Mouse (Mus musculus) forebrain, embryonic 11.5 days (tissue): ENCODE measurements around the gene Atp1a4. TPM values are rescaled to one million over a fixed set of nuclear protein-coding genes. Genes with fewer than 3 reads are reported as not detected.
A peak's percentile ranks its signal among the peaks of the same experiment; 100 is the strongest.
"Not testable (repeated sequence)": the region's sequence is repeated elsewhere in the genome, so short reads cannot be mapped to it uniquely, and the experiment has no call there.

ENCODE experiments used
- ATAC-seq: fragments of 200-750 bp; cut with Nextera tagmentation; replicated peaks from 2 replicates; pipeline ENCODE4 v1.8.0; 2017; ENCODE audit warnings: moderate TSS enrichment; ENCODE audit not compliant: low FRiP score
- DNase-seq: peaks from one replicate; pipeline ENCODE4 v3.0.0-alpha.2; 2017; ENCODE audit warnings: low spot score
- H3K27ac ChIP-seq: fragments of 300-500 bp; sonication (generic); 2 replicates; pipeline ENCODE4 v1.5.1; 2014; ENCODE audit warnings: low read depth, low read length
- H3K27me3 ChIP-seq: fragments of 300-500 bp; sonication (generic); 2 replicates; pipeline ENCODE4 v1.6.1; 2014; ENCODE audit warnings: mild to moderate bottlenecking, low read length, mixed read lengths; ENCODE audit not compliant: control insufficient read depth, insufficient read depth
- H3K36me3 ChIP-seq: fragments of 300-500 bp; sonication (generic); 2 replicates; pipeline ENCODE4 v1.6.1; 2014; ENCODE audit warnings: mild to moderate bottlenecking, low read length, moderate library complexity, mixed read lengths; ENCODE audit not compliant: control insufficient read depth, insufficient read depth
- H3K4me1 ChIP-seq: fragments of 300-500 bp; sonication (generic); replicated peaks from 2 replicates; pipeline ENCODE4 v1.6.1; 2014; ENCODE audit warnings: low read length, mixed read lengths; ENCODE audit not compliant: control insufficient read depth, insufficient read depth
- H3K4me2 ChIP-seq: fragments of 300-500 bp; sonication (generic); 2 replicates; pipeline ENCODE4 v1.6.1; 2014; ENCODE audit warnings: low read depth, mild to moderate bottlenecking, low read length, moderate library complexity, mixed read lengths; ENCODE audit not compliant: severe bottlenecking
- H3K4me3 ChIP-seq: fragments of 300-500 bp; sonication (generic); 2 replicates; pipeline ENCODE4 v1.5.1; 2014; ENCODE audit warnings: low read depth, low read length
- H3K9ac ChIP-seq: fragments of 300-500 bp; sonication (generic); 2 replicates; pipeline ENCODE4 v1.6.1; 2014; ENCODE audit warnings: low read length
- H3K9me3 ChIP-seq: fragments of 300-500 bp; sonication (generic); 2 replicates; pipeline ENCODE4 v1.6.1; 2016; ENCODE audit warnings: low read length, mixed read lengths; ENCODE audit not compliant: control insufficient read depth
- WGBS: fragments of 180-500 bp; shearing (Covaris S2); extraction: QIAGEN DNeasy Blood & Tissue Kit; methylation state at CpG from one replicate; pipeline ENCODE4 v1.1.7; 2014; 5-methylcytosine and 5-hydroxymethylcytosine counted together
- polyA plus RNA-seq: library from polyadenylated mRNA; unstranded; fragments of >200 nt; fragmentation: Nextera tagmentation; extraction: Ambion mirVana; gene quantifications from 2 replicates; pipeline ENCODE4 v1.2.1, GENCODE M21; 2014

The Atp1a4 gene
- polyA plus RNA-seq, 1 experiment from 2014 or later: not detected

GRCm38 (mm10) chr1:172244645-172245044 is 13.6 kb downstream of the Atp1a4 start:
- 44% methylated on average over 23 of the region's 23 CpGs for whole genome bisulfite sequencing
- 0 out of 2 replicates have a peak overlapping the region, but pooled peaks have one; percentile 2 for H3K4me2 ChIP-seq
- H3K36me3 ChIP-seq, H3K27me3 ChIP-seq, DNase-seq, H3K9ac ChIP-seq, H3K27ac ChIP-seq, H3K4me3 ChIP-seq, H3K9me3 ChIP-seq, ATAC-seq: not testable (repeated sequence)
- peaks cover 10% of the 10 kb centered on the region for H3K4me1 ChIP-seq

GRCm38 (mm10) chr1:172243547-172244205 is 14.5 kb downstream of the Atp1a4 start:
- no peak overlapping the region for H3K4me3 ChIP-seq
- H3K4me1 ChIP-seq: peaks cover 10% of the 10 kb centered on the region
- peak; percentile 57 for DNase-seq

GRCm38 (mm10) chr1:172242401-172242800 is 15.8 kb downstream of the Atp1a4 start:
- H3K27ac ChIP-seq: peak overlapping the region; percentile 55
- H3K4me2 ChIP-seq: no peak overlapping the region
- no peaks in the 10 kb centered on the region for H3K27me3 ChIP-seq
- DNase-seq (no peak), ATAC-seq (peak; percentile 88)
- no peak overlapping the region for H3K9ac ChIP-seq
- H3K4me1 ChIP-seq: peaks cover 10% of the 10 kb centered on the region
- no peaks in the 10 kb centered on the region for H3K9me3 ChIP-seq
- no peaks in the 10 kb centered on the region for H3K36me3 ChIP-seq
- H3K4me3 ChIP-seq: no peak overlapping the region
- 29% methylated on average over 2 of the region's 2 CpGs for WGBS

More at GRCm38 (mm10) chr1:172243547-172244205, 14.5 kb downstream of the Atp1a4 start:
- H3K27me3 ChIP-seq: no peaks in the 10 kb centered on the region
- ATAC-seq: no peak
- no peak overlapping the region for H3K4me2 ChIP-seq
- no peaks in the 10 kb centered on the region for H3K36me3 ChIP-seq
- H3K9ac ChIP-seq: no peak overlapping the region
- H3K27ac ChIP-seq: no peak overlapping the region
- 30% methylated on average over 16 of the region's 16 CpGs for WGBS
- H3K9me3 ChIP-seq: no peaks in the 10 kb centered on the region

GRCm38 (mm10) chr1:172240945-172241708 is 17.1 kb downstream of the Atp1a4 start:
- Histone ChIP-seq H3K4me3 (no peak overlapping the region), H3K27ac (peak overlapping the region; percentile 14; the same call in 1 of the 2 replicates), H3K4me1 (peaks cover 10% of the 10 kb centered on the region), H3K9ac (no peak overlapping the region), H3K36me3 (no peaks in the 10 kb centered on the region), H3K4me2 (no peak overlapping the region), H3K27me3 (no peaks in the 10 kb centered on the region), H3K9me3 (no peaks in the 10 kb centered on the region)
- WGBS: 31% methylated on average over 6 of the region's 6 CpGs
- ATAC-seq (no peak), DNase-seq (no peak)

DNA sequence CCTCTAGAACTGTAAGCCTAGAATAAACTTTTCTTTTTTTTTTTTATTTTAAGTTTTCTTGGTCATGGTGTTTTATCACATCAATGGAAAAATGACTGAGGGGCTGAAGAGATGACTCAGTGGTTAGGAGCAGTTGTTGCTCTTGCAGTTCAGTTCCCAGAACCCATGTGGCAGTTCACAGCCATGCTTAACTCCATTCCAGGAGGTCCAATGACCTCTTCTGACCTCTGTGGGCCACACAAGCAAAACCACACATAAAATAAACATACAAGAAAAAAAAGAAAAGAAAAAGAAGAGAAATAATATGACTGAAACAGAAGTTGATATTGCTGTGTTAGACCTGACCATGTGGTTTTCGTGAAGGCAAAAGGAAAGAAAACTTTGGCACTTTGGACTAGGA is 29.0 kb downstream of the Atp1a4 start:
- no peaks in the 10 kb centered on the region for H3K36me3 ChIP-seq
- H3K4me1 ChIP-seq: no peaks in the 10 kb centered on the region
- no peaks in the 10 kb centered on the region for H3K27me3 ChIP-seq
- ATAC-seq (no peak), DNase-seq (no peak)
- H3K9ac ChIP-seq: no peak overlapping the region
- no peak overlapping the region for H3K4me2 ChIP-seq
- WGBS: 97% methylated on average over 1 of the region's 1 CpGs
- H3K27ac ChIP-seq: no peak overlapping the region
- H3K9me3 ChIP-seq: no peaks in the 10 kb centered on the region
- H3K4me3 ChIP-seq: no peak overlapping the region

DNA sequence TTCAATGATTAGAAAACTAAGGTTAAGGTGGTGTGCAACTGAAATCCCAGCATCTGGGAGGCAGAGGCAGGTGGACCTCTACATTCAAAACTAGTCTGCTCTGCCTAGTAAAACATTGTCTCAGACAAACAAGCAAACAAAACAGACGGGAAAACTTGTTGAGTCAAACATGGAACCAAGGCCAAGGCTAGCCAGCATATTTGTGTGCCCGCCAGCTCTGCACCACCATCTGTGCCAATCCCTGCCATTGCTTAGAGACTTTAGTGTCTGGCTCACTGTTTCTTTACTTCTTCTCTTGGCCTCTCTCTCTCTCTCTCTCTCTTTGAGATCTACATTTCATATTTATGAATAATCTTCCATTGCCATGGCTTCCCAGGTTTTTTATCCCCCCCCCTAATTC is 30.0 kb downstream of the Atp1a4 start:
- Histone ChIP-seq H3K36me3 (no peaks in the 10 kb centered on the region), H3K4me1 (no peaks in the 10 kb centered on the region), H3K9ac (no peak overlapping the region), H3K27ac (no peak overlapping the region), H3K4me3 (no peak overlapping the region), H3K27me3 (no peaks in the 10 kb centered on the region), H3K4me2 (no peak overlapping the region), H3K9me3 (no peaks in the 10 kb centered on the region)
- DNase-seq (no peak), ATAC-seq (no peak)
- WGBS: 91% methylated on average over 2 of the region's 2 CpGs

DNA sequence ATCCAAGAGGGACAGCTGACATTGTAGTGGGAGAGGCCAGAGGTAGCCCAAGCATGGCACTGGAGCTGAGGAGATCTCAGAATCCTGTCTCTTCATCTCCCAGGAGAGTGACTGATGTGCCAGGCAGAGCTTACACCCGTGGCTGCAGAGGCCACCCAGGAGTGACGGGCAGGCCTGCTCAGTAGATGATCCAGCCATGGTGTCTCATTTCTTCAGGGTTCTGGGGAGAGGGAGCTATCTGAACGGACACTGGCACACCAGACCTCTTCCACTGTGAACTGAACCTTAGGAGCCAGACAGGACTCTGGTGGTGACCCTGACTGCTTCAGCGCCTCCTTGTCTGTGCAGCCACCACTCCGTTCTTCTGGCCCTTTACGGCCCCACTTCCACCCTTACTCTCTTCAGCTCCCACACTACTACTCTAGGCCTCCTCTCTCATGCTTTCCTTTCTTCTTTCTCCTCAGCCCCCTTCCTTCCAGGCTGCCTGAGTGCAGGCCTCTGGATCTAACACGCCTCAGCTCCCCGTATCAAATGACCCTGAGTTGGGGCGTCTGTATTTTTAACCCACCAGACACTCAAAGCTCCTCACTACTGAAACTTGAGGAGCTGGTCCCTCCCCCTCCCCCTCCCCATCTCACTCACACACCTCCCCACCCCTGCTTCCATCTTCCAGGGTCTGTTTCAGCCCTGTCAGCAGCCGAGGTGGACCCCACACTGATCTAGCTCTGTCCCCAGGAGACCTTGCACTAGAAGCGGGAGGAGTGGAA is 36.7 kb downstream of the Atp1a4 start:
- no peak for DNase-seq
- peaks cover 16% of the 10 kb centered on the region; the same call in 1 of the 2 replicates for H3K4me1 ChIP-seq
- no peak overlapping the region for H3K4me2 ChIP-seq
- no peaks in the 10 kb centered on the region for H3K9me3 ChIP-seq
- ATAC-seq: no peak
- no peak overlapping the region for H3K4me3 ChIP-seq
- H3K36me3 ChIP-seq: no peaks in the 10 kb centered on the region
- H3K27ac ChIP-seq: no peak overlapping the region
- no peaks in the 10 kb centered on the region for H3K27me3 ChIP-seq
- WGBS: 46% methylated on average over 11 of the region's 11 CpGs
- peak overlapping the region; percentile 17; the same call in 1 of the 2 replicates for H3K9ac ChIP-seq

- ATAC-seq: no peak
- Histone ChIP-seq H3K4me2 (no peak overlapping the region), H3K27me3 (no peaks in the 10 kb centered on the region), H3K9me3 (no peaks in the 10 kb centered on the region), H3K27ac (no peak overlapping the region), H3K9ac (no peak overlapping the region), H3K4me1 (peaks cover 16% of the 10 kb centered on the region; the same call in 1 of the 2 replicates), H3K36me3 (no peaks in the 10 kb centered on the region), H3K4me3 (no peak overlapping the region)
- WGBS: 57% methylated on average over 10 of the region's 10 CpGs
- no peak for DNase-seq
These were observed 37.8 kb downstream of the Atp1a4 start for GRCm38 (mm10) chr1:172220414-172220813.
